Mouse (Mus musculus): ENCODE measurements around the gene Srebf2. TPM values are rescaled to one million over a fixed set of nuclear protein-coding genes. Genes with fewer than 3 reads are reported as not detected.
"Not testable (repeated sequence)": the region's sequence is repeated elsewhere in the genome, so short reads cannot be mapped to it uniquely, and the experiment has no call there.

Srebf2 gene
- polyA plus RNA-seq, 1 experiment = 63.9 TPM

GRCm38 (mm10) chr15:82231591-82232378 is 84.8 kb downstream of the Srebf2 start:
- no peak for TF ChIP-seq CTCF (IDR thresholded peaks at IDR 0.05; ENCODE audit: low read depth, low read length)
- no peak for TF ChIP-seq POLR2A (IDR thresholded peaks at IDR 0.05; ENCODE audit: borderline replicate concordance, low read depth, low read length)
- Histone ChIP-seq H3K27ac (ENCODE audit: insufficient read depth, low read depth, low read length) (no peak overlapping the region), H3K4me1 (ENCODE audit: control insufficient read depth, insufficient read depth, low read length) (peaks cover 3% of the 10 kb centered on the region), H3K4me3 (ENCODE audit: insufficient read depth, low read length) (no peak overlapping the region)

GRCm38 (mm10) chr15:82232651-82233050 is 85.7 kb downstream of the Srebf2 start:
- H3K27ac ChIP-seq (ENCODE audit: insufficient read depth, low read depth, low read length) = no peak overlapping the region
- TF ChIP-seq CTCF (IDR thresholded peaks at IDR 0.05; ENCODE audit: low read depth, low read length) (no peak), POLR2A (IDR thresholded peaks at IDR 0.05; ENCODE audit: borderline replicate concordance, low read depth, low read length) (no peak)
- H3K4me3 ChIP-seq (ENCODE audit: insufficient read depth, low read length) = no peak overlapping the region
- peaks cover 3% of the 10 kb centered on the region for H3K4me1 ChIP-seq (ENCODE audit: control insufficient read depth, insufficient read depth, low read length)

DNA sequence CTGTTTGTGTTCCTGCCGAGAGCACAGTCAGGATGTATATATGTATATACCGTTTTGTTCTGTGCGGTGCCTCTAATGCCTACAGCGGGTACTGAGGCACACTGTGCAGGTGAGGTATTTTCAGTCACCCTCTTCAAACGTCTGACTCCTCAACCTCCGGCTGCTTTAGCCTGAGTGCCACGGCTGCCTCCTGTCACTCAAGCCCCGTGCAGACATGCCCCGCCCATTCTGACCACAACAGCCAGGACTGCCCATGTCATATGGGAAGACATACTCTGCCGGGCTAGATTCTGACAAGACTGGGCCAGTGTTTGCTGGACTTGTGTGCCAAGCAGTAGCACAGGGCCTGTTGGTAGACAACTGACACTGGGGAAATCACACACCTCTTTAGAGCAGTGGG is 88.7 kb downstream of the Srebf2 start:
- no peak for TF ChIP-seq CTCF (IDR thresholded peaks at IDR 0.05; ENCODE audit: low read depth, low read length)
- TF ChIP-seq POLR2A (IDR thresholded peaks at IDR 0.05; ENCODE audit: borderline replicate concordance, low read depth, low read length) = no peak
- no peak overlapping the region for H3K4me3 ChIP-seq (ENCODE audit: insufficient read depth, low read length)
- no peak overlapping the region for H3K27ac ChIP-seq (ENCODE audit: insufficient read depth, low read depth, low read length)
- H3K4me1 ChIP-seq (ENCODE audit: control insufficient read depth, insufficient read depth, low read length) = peaks cover 3% of the 10 kb centered on the region

DNA sequence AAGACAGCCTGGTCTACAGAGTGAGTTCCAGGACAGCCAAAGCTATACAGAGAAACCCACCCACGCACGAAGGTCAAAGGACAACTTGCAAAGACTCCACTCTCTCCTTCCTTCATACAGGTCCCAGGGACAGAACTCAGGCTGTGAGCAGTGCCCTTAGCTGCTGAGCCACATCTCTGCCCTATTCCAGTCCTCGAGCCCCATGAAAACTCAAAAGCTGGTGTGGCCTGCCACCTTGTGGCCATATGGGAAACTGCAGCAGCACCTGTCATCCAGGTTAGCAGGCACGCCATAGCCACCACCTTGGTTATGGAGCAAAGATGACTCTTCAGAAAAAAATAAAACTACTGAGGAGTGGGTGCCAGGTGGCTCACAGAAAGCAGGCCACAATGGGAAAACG is 89.6 kb downstream of the Srebf2 start:
- Histone ChIP-seq H3K27ac (ENCODE audit: insufficient read depth, low read depth, low read length) (no peak overlapping the region), H3K4me3 (ENCODE audit: insufficient read depth, low read length) (no peak overlapping the region), H3K4me1 (ENCODE audit: control insufficient read depth, insufficient read depth, low read length) (peaks cover 3% of the 10 kb centered on the region)
- peak; percentile 99 for TF ChIP-seq CTCF (IDR thresholded peaks at IDR 0.05; ENCODE audit: low read depth, low read length)
- TF ChIP-seq POLR2A (IDR thresholded peaks at IDR 0.05; ENCODE audit: borderline replicate concordance, low read depth, low read length) = no peak

GRCm38 (mm10) chr15:82243311-82243710 is 96.3 kb downstream of the Srebf2 start:
- no peak overlapping the region for H3K27ac ChIP-seq (ENCODE audit: insufficient read depth, low read depth, low read length)
- peaks cover 6% of the 10 kb centered on the region; the same call in 1 of the 2 replicates for H3K4me1 ChIP-seq (ENCODE audit: control insufficient read depth, insufficient read depth, low read length)
- no peak for TF ChIP-seq CTCF (IDR thresholded peaks at IDR 0.05; ENCODE audit: low read depth, low read length)
- TF ChIP-seq POLR2A (IDR thresholded peaks at IDR 0.05; ENCODE audit: borderline replicate concordance, low read depth, low read length) = no peak
- H3K4me3 ChIP-seq (ENCODE audit: insufficient read depth, low read length) = peak overlapping the region; percentile 88

DNA sequence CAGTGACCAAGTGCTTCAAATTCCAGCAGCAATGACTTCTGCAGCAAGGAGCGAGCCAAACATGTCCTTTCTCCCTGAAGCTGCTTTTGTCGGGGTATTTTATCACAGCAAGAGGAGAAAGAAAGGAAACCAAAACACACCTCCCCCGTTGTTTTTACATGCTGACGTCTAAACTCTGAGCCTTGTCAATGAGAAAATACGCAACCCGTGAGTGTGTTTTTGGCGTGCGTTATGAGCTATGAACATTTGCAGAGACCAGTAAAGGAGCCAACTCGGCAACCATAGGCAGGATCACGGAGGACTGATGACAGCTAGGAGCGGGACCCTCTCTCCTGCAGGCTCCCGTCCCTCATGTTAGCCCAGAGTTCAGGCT is 96.7 kb downstream of the Srebf2 start:
- peak overlapping the region; percentile 88 for H3K4me3 ChIP-seq (ENCODE audit: insufficient read depth, low read length)
- H3K27ac ChIP-seq (ENCODE audit: insufficient read depth, low read depth, low read length) = no peak overlapping the region
- peaks cover 6% of the 10 kb centered on the region; the same call in 1 of the 2 replicates for H3K4me1 ChIP-seq (ENCODE audit: control insufficient read depth, insufficient read depth, low read length)
- TF ChIP-seq POLR2A (IDR thresholded peaks at IDR 0.05; ENCODE audit: borderline replicate concordance, low read depth, low read length) (no peak), CTCF (IDR thresholded peaks at IDR 0.05; ENCODE audit: low read depth, low read length) (no peak)

GRCm38 (mm10) chr15:82244115-82244804 is 97.3 kb downstream of the Srebf2 start, which contains the start of gene Cenpm:
Cenpm (minus strand) TSS chr15:82244748.
- Histone ChIP-seq H3K4me1 (ENCODE audit: control insufficient read depth, insufficient read depth, low read length) (peaks cover 6% of the 10 kb centered on the region; the same call in 1 of the 2 replicates), H3K4me3 (ENCODE audit: insufficient read depth, low read length) (peak within 1 kb of the TSS; percentile 88), H3K27ac (ENCODE audit: insufficient read depth, low read depth, low read length) (no peak within 1 kb of the TSS)
- TF ChIP-seq CTCF (IDR thresholded peaks at IDR 0.05; ENCODE audit: low read depth, low read length) = no peak
- no peak for TF ChIP-seq POLR2A (IDR thresholded peaks at IDR 0.05; ENCODE audit: borderline replicate concordance, low read depth, low read length)

DNA sequence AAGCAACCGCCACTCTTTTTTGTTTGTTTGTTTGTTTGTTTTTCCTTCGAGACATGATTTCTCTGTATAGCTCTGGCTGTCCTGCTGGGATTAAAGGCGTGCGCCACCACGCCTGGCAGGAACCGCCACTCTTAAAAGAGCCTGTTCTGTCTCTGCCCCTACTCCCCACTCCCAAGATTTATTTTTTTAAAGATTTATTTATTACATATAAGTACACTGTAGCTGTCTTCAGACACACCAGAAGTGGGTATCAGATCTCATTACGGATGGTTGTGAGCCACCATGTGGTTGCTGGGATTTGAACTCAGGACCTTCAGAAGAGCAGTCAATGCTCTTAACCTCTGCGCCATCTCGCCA is 97.8 kb downstream of the Srebf2 start:
- not testable (repeated sequence) for H3K4me1 ChIP-seq (ENCODE audit: control insufficient read depth, insufficient read depth, low read length); H3K27ac ChIP-seq (ENCODE audit: insufficient read depth, low read depth, low read length)
- H3K4me3 ChIP-seq (ENCODE audit: insufficient read depth, low read length) = peak overlapping the region; percentile 88

GRCm38 (mm10) chr15:82247131-82247776 is 100.3 kb downstream of the Srebf2 start:
- Histone ChIP-seq H3K4me3 (ENCODE audit: insufficient read depth, low read length) (no peak overlapping the region), H3K27ac (ENCODE audit: insufficient read depth, low read depth, low read length) (no peak overlapping the region), H3K4me1 (ENCODE audit: control insufficient read depth, insufficient read depth, low read length) (peaks cover 6% of the 10 kb centered on the region; the same call in 1 of the 2 replicates)
- no peak for TF ChIP-seq POLR2A (IDR thresholded peaks at IDR 0.05; ENCODE audit: borderline replicate concordance, low read depth, low read length)
- TF ChIP-seq CTCF (IDR thresholded peaks at IDR 0.05; ENCODE audit: low read depth, low read length) = no peak

GRCm38 (mm10) chr15:82251579-82251978 is 104.6 kb downstream of the Srebf2 start:
- peaks cover 6% of the 10 kb centered on the region; the same call in 1 of the 2 replicates for H3K4me1 ChIP-seq (ENCODE audit: control insufficient read depth, insufficient read depth, low read length)
- H3K4me3 ChIP-seq (ENCODE audit: insufficient read depth, low read length) = no peak overlapping the region
- H3K27ac ChIP-seq (ENCODE audit: insufficient read depth, low read depth, low read length) = no peak overlapping the region
- TF ChIP-seq POLR2A (IDR thresholded peaks at IDR 0.05; ENCODE audit: borderline replicate concordance, low read depth, low read length) (no peak), CTCF (IDR thresholded peaks at IDR 0.05; ENCODE audit: low read depth, low read length) (no peak)

Data from bone marrow macrophage, adult 2 months (primary cell).